Comparison of ENCODE assay signal across 10 mouse cellular contexts in the genomic region with DNA sequence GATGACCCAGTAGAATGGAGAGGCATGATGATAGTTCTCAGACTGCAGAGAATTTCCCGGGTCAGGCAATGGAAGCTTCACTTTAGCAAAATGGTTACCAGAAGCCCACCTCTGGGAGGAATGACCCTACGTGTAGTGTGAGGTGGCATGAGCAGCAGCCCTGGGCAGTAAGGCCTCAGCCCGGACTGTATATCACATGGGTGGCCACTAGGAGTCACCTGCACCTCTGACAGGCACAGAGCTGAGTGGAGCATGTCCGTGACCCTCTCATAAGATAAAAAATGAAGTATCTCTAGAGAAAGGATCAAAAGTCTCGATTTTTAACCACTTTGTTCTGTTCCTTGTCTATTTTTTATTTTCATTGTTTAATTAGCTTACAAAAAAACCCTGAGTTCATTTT. TPM values are rescaled to one million over a fixed set of nuclear protein-coding genes. Genes with fewer than 3 reads are reported as not detected.
A peak's percentile ranks its signal among the peaks of the same experiment; 100 is the strongest.
DNase-seq lines count a peak whose midpoint lies in the region; ATAC-seq and TF ChIP-seq lines count a peak whose summit lies in the region.
"Had no signal": no experiment of that assay in that cellular context is flagged by ENCODE, and none has a peak within 500 bp of the region (broad histone marks: within the 10 kb centered on the region; RNA-seq: fewer than 3 reads in every experiment).

No protein-coding gene starts in this region.

- no peaks in the 10 kb centered on the region for H3K9me3 ChIP-seq in midbrain, embryonic 14.5 days (ENCODE audit: control insufficient read depth, low read length)
- no peaks in the 10 kb centered on the region for H3K9me3 ChIP-seq in midbrain, embryonic 16.5 days (replicated peaks; ENCODE audit: control insufficient read depth, low read length, poor library complexity, severe bottlenecking)
- no peaks in the 10 kb centered on the region for H3K9me3 ChIP-seq in stomach, postnatal 0 days (ENCODE audit: control insufficient read depth, low read length)
- H3K9me3 ChIP-seq in forebrain, embryonic 12.5 days: no peaks in the 10 kb centered on the region
- H3K9me3 ChIP-seq: embryonic facial prominence, embryonic 13.5 days had no signal

- no peak overlapping the region for H3K9ac ChIP-seq in midbrain, embryonic 14.5 days (replicated peaks; ENCODE audit: low read length)
- H3K9ac ChIP-seq in midbrain, embryonic 16.5 days (ENCODE audit: low read depth, low read length): no peak overlapping the region
- no peak overlapping the region for H3K9ac ChIP-seq in stomach, postnatal 0 days (ENCODE audit: low read length)
- no peak overlapping the region for H3K9ac ChIP-seq in forebrain, embryonic 12.5 days
- H3K9ac ChIP-seq: embryonic facial prominence, embryonic 13.5 days had no signal

- H3K27ac ChIP-seq in midbrain, embryonic 14.5 days (replicated peaks; ENCODE audit: low read depth, low read length): no peak overlapping the region
- no peak overlapping the region for H3K27ac ChIP-seq in midbrain, embryonic 16.5 days (ENCODE audit: low read length)
- no peak overlapping the region for H3K27ac ChIP-seq in stomach, postnatal 0 days (replicated peaks)
- H3K27ac ChIP-seq in forebrain, embryonic 12.5 days: no peak overlapping the region
- H3K27ac ChIP-seq: embryonic facial prominence, embryonic 13.5 days had no signal

- TF ChIP-seq EP300 in stomach, postnatal 0 days (optimal IDR thresholded peaks at IDR 0.05): no peak

- H3K36me3 ChIP-seq in midbrain, embryonic 14.5 days (ENCODE audit: control insufficient read depth, insufficient read depth, low read length): no peaks in the 10 kb centered on the region
- H3K36me3 ChIP-seq in midbrain, embryonic 16.5 days (ENCODE audit: control insufficient read depth, insufficient read depth, low read length): no peaks in the 10 kb centered on the region
- H3K36me3 ChIP-seq in stomach, postnatal 0 days (ENCODE audit: control insufficient read depth, insufficient read depth, low read length): no peaks in the 10 kb centered on the region
- no peaks in the 10 kb centered on the region for H3K36me3 ChIP-seq in forebrain, embryonic 12.5 days (replicated peaks)
- H3K36me3 ChIP-seq: embryonic facial prominence, embryonic 13.5 days had no signal

- H3K4me3 ChIP-seq in midbrain, embryonic 14.5 days (replicated peaks; ENCODE audit: low read depth, low read length): no peak overlapping the region
- no peak overlapping the region for H3K4me3 ChIP-seq in midbrain, embryonic 16.5 days (ENCODE audit: low read depth, low read length)
- H3K4me3 ChIP-seq in stomach, postnatal 0 days (ENCODE audit: low read depth, low read length): no peak overlapping the region
- H3K4me3 ChIP-seq in forebrain, embryonic 12.5 days (replicated peaks): no peak overlapping the region
- H3K4me3 ChIP-seq: embryonic facial prominence, embryonic 13.5 days had no signal

- no peaks in the 10 kb centered on the region for H3K4me1 ChIP-seq in midbrain, embryonic 14.5 days (ENCODE audit: control insufficient read depth, insufficient read depth, low read length)
- H3K4me1 ChIP-seq in midbrain, embryonic 16.5 days (ENCODE audit: control insufficient read depth, insufficient read depth, low read length): no peaks in the 10 kb centered on the region
- H3K4me1 ChIP-seq in stomach, postnatal 0 days (replicated peaks; ENCODE audit: control insufficient read depth, insufficient read depth): no peaks in the 10 kb centered on the region
- no peaks in the 10 kb centered on the region for H3K4me1 ChIP-seq in forebrain, embryonic 12.5 days
- H3K4me1 ChIP-seq: embryonic facial prominence, embryonic 13.5 days had no signal

- no peak overlapping the region for H3K4me2 ChIP-seq in midbrain, embryonic 14.5 days (ENCODE audit: low read length)
- no peak overlapping the region for H3K4me2 ChIP-seq in midbrain, embryonic 16.5 days (ENCODE audit: low read length)
- no peak overlapping the region for H3K4me2 ChIP-seq in stomach, postnatal 0 days (replicated peaks; ENCODE audit: low read depth)
- H3K4me2 ChIP-seq in forebrain, embryonic 12.5 days: no peak overlapping the region
- H3K4me2 ChIP-seq: embryonic facial prominence, embryonic 13.5 days had no signal

- DNase-seq in cerebellum, postnatal 10 days: peak; percentile 35 to 36
- peak; percentile 37 for DNase-seq in midbrain, embryonic 14.5 days
- DNase-seq in induced T-regulatory cell, adult 2 months (ENCODE audit: low read depth): peak; percentile 22
- peak; percentile 22 for DNase-seq in stomach, postnatal 0 days (ENCODE audit: low spot score)
- DNase-seq in ovary, adult 18-20 months (ENCODE audit: low spot score): no peak

- peak; percentile 63 for TF ChIP-seq CTCF in stomach, postnatal 0 days (IDR thresholded peaks at IDR 0.05; ENCODE audit: low read depth)

- WGBS in midbrain, embryonic 14.5 days: 55% methylated on average over 5 of the region's 5 CpGs
- 46% methylated on average over 5 of the region's 5 CpGs for WGBS in midbrain, embryonic 16.5 days
- WGBS in stomach, postnatal 0 days: 46% methylated on average over 5 of the region's 5 CpGs
- WGBS in forebrain, embryonic 12.5 days: 42% methylated on average over 5 of the region's 5 CpGs

- no peaks in the 10 kb centered on the region for H3K27me3 ChIP-seq in midbrain, embryonic 14.5 days (ENCODE audit: control insufficient read depth, insufficient read depth, low read length)
- no peaks in the 10 kb centered on the region for H3K27me3 ChIP-seq in midbrain, embryonic 16.5 days (ENCODE audit: control insufficient read depth, insufficient read depth, low read depth, low read length)
- H3K27me3 ChIP-seq in stomach, postnatal 0 days (ENCODE audit: control insufficient read depth, insufficient read depth, low read length): no peaks in the 10 kb centered on the region
- no peaks in the 10 kb centered on the region for H3K27me3 ChIP-seq in forebrain, embryonic 12.5 days
- H3K27me3 ChIP-seq: embryonic facial prominence, embryonic 13.5 days had no signal

- no peak for ATAC-seq in cerebellum, adult (ENCODE audit: insufficient number of reproducible peaks, low FRiP score, low TSS enrichment)
- no peak for ATAC-seq in midbrain, embryonic 14.5 days (ENCODE audit: low FRiP score, low TSS enrichment)
- no peak for ATAC-seq in midbrain, embryonic 16.5 days
- peak; percentile 78; the same call in 1 of the 2 replicates for ATAC-seq in stomach, postnatal 0 days (ENCODE audit: low FRiP score, low TSS enrichment)
- no peak; the same call in 1 of the 2 replicates for ATAC-seq in forebrain, embryonic 12.5 days (ENCODE audit: low FRiP score)

RNA-seq across cellular contexts. Expression of gene Cpb2, which starts 14.4 kb away (rescaled TPM):
- not detected in 2 replicates for polyA plus RNA-seq in midbrain, embryonic 14.5 days (2014; fragmentation: Nextera tagmentation; extraction: Ambion mirVana)
- not detected in 2 replicates for polyA plus RNA-seq in midbrain, embryonic 16.5 days (2015; fragmentation: Nextera tagmentation; extraction: Ambion mirVana)
- 2.9 and 3.1 TPM in 2 replicates for polyA plus RNA-seq in stomach, postnatal 0 days (2015; fragmentation: Nextera tagmentation; extraction: Ambion mirVana)
- not detected in 2 replicates for polyA plus RNA-seq in forebrain, embryonic 12.5 days (2016; fragmentation: Nextera tagmentation; extraction: Ambion mirVana)
- polyA plus RNA-seq: embryonic facial prominence, embryonic 13.5 days; limb, embryonic 14.5 days had no signal

RNA-seq across cellular contexts. Expression of gene Zc3h13, which starts 27.7 kb away (rescaled TPM):
- polyA plus RNA-seq in midbrain, embryonic 14.5 days (2014; fragmentation: Nextera tagmentation; extraction: Ambion mirVana): 34.5 and 40.1 TPM in 2 replicates
- polyA plus RNA-seq in midbrain, embryonic 16.5 days (2015; fragmentation: Nextera tagmentation; extraction: Ambion mirVana): 40.7 and 42.4 TPM in 2 replicates
- 13.9 and 15.9 TPM in 2 replicates for polyA plus RNA-seq in stomach, postnatal 0 days (2015; fragmentation: Nextera tagmentation; extraction: Ambion mirVana)
- polyA plus RNA-seq in forebrain, embryonic 12.5 days (2016; fragmentation: Nextera tagmentation; extraction: Ambion mirVana): 48.1 and 49.6 TPM in 2 replicates
